Mouse (Mus musculus): ENCODE measurements around the gene Mttp.
A peak's percentile ranks its signal among the peaks of the same experiment; 100 is the strongest.

Mttp gene

GRCm38 (mm10) chr3:138133916-138134315 is 10.9 kb downstream of the Mttp start:
- DNase-seq = no peak

DNA sequence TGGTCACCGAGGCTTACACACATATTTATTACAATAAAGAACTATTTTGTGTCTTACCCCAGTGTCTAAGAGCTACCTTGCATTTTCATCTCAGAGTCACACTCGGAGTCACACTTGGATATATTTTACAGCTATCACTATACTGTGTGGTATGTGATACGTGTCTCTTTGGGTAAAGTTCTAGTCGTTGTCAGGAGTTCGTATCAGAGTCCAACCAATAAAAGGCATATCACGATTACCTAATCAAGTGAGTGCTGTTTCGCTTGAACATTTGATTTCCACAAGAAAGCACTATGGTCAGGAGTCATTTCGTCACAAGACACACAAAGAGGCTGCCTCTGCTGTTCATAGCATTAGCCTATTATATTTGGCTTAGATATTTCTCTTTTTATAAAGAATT is 11.3 kb downstream of the Mttp start:
- DNase-seq = no peak

- DNase-seq = no peak
Measured at GRCm38 (mm10) chr3:138131168-138131567, 13.6 kb downstream of the Mttp start.

GRCm38 (mm10) chr3:138130692-138131091 is 14.1 kb downstream of the Mttp start:
- no peak for DNase-seq

DNA sequence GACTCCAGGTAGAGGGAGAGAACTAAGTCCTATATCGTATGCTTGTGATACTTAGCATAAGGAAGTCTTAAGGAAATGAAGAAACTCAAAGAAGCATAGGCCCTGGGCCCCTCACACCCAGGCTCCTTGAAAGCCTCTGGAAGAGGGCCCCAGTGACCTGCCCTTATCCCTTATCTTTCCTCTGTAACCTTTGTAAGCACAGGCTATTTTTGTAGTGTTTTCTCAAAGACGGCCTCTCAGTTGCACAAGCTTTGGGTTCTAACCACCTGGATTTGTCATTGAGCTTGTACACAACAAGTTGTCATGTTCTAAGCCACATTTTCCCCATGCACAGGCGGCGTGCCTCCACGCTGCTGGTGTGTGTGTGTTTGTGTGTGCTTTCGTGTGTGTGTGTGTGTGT is 15.7 kb downstream of the Mttp start:
- DNase-seq = no peak

GRCm38 (mm10) chr3:138123842-138124241 is 20.9 kb downstream of the Mttp start:
- no peak for DNase-seq

- DNase-seq = no peak
Measured at GRCm38 (mm10) chr3:138121461-138121860, 23.3 kb downstream of the Mttp start.

DNA sequence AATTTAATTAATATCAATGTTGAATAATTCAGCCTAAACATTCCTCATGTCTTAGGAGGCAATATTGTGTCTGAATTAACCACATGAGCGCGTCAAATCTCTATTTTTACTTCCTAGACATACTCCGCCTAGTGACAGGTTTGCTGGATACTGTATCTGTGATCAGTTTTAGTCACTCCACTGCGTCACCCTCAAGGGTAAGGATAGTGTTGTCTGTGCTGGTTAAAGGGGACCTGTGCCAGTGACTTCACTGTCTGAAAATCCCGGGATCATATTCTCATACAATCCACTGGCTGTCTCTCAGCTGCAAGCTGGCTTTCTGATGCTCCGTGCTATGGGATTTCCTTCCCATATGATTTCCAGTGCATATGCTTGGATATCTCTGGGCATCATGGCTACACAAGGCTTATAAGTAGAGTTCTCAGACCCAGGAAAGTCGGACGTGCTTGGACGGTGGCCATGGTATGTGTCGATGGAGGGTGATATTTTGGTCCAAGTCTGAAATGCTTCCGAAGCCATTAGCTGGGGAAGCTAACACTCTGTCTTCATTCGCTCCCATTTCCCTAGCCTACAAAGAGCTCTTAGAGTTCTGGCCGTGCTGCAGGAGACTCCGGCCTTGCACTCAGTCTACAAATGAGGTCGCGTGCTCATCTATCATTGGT is 25.2 kb downstream of the Mttp start:
- DNase-seq = no peak

- no peak for DNase-seq
Measured at GRCm38 (mm10) chr3:138118831-138119230, 25.9 kb downstream of the Mttp start.

GRCm38 (mm10) chr3:138118392-138118791 is 26.4 kb downstream of the Mttp start:
- DNase-seq = no peak

- no peak for DNase-seq
Measured at GRCm38 (mm10) chr3:138116871-138117270, 27.9 kb downstream of the Mttp start.

- no peak for DNase-seq
Measured at GRCm38 (mm10) chr3:138114106-138114505, 30.7 kb downstream of the Mttp start.

DNA sequence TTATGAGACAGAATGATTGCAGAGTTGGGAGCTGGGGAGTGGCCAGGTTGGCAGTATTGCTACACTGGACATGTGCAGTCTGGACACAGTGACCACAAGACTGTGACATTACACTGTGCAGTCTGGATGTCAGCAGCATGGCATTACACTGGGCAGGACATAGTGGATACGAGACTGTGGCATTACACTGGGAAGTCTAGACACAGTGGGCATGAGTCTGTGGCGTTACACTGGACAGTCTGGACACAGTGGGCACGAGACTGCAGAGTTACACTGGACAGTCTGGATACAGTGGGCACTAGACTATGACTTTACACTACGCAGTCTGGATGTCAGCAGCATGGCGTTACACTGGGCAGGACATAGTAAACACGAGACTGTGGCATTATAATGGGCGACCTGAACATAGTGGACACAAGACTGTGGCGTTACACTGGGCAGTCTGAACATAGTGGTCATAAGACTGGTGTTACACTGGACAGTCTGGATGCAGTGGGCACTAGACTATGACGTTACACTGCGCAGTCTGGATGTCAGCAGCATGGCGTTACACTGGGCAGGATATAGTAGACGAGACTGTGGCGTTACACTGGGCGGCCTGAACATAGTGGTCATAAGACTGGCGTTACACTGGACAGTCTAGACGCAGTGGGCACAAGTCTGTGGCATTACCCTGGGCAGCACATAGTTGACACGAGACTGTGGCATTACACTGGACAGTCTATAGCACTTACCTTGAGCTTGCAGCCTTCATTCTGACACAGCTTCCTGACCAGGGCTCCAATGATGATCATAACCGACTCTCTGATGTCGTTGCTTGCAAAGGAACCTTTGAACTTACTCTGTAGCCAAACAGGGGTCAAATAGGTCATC is 33.6 kb downstream of the Mttp start:
- DNase-seq = no peak

DNA sequence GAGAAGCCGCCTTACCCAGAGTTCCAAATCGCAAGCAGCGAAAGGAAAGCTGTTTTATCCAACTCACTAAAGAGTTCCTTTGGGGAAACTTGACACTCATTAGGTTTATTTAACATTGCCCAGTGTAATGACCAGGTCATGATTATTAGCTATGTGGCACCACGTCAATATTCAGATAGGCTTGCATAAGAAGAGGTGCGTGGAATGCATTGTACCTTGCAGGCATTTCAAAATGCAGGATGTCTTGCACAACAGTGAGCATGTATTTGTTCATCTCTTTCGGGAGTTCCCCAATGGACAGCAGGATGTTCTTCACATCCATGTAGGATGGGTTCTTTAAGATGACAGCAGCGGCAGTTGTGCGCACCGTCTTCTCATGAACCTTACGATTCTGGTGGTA is 37.9 kb downstream of the Mttp start:
- DNase-seq = no peak

GRCm38 (mm10) chr3:138105056-138105455 is 39.7 kb downstream of the Mttp start:
- DNase-seq = no peak

- no peak for DNase-seq
Measured at GRCm38 (mm10) chr3:138103690-138104089, 41.1 kb downstream of the Mttp start.

GRCm38 (mm10) chr3:138101936-138102335 is 42.8 kb downstream of the Mttp start:
- no peak for DNase-seq

GRCm38 (mm10) chr3:138097718-138098117 is 47.0 kb downstream of the Mttp start:
- DNase-seq = no peak

DNA sequence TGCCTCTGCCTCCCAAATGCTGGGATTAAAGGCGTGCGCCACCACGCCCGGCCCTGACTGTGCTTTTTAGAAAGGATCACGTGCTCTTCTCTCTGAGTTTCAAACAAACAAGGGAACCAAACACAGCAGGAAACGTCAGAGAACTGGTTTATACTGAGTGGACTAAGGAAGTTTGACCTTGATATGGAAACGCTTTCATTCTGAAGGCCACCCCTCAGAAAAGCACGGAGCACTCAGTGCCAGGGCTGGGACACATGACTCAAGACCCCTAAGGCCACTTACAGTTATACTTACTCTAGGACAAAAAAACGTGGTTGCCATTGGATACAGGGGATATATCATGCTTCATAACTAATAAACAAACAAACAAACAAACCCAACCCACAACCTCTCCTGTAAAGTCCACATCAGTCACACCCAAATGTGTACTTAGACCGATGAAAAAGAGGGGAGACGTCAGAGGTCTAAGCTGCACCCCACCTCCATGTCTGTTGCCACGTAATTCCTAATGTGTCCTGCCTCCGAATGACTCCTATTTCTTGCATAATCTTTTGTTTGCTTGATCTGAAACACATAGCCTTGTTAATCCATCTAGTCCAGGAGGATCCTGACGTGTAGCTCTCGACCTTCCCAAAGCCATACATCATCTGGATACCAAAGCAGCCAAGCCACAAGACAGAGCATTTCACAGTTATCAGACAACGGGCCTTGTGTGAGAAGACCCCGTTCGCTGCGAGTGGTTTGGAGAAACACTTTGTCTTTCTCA is 48.3 kb downstream of the Mttp start:
- no peak for DNase-seq

GRCm38 (mm10) chr3:138095718-138096117 is 49.0 kb downstream of the Mttp start:
- DNase-seq = peak; percentile 40

GRCm38 (mm10) chr3:138095301-138095700 is 49.5 kb downstream of the Mttp start:
- DNase-seq = no peak

DNA sequence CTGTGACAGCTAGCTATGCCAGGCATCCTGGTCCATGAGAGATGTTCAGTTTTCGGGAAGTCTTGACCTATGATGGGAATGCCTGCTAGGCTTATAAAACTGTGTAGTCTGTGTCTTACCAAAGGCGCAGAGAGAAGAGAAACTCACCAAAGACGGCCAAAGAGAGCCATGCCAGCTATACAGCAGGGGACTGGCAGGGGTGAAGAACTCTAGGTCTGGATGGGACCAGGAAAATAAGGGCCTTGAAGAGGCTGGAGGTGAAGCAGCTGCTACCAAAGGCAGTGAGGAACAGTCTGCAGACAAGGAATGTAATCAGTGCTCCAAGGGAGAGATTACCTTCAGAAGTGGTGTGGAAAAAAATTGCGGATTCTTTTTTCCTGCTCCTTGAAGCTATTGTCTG is 60.9 kb downstream of the Mttp start:
- DNase-seq = no peak

DNA sequence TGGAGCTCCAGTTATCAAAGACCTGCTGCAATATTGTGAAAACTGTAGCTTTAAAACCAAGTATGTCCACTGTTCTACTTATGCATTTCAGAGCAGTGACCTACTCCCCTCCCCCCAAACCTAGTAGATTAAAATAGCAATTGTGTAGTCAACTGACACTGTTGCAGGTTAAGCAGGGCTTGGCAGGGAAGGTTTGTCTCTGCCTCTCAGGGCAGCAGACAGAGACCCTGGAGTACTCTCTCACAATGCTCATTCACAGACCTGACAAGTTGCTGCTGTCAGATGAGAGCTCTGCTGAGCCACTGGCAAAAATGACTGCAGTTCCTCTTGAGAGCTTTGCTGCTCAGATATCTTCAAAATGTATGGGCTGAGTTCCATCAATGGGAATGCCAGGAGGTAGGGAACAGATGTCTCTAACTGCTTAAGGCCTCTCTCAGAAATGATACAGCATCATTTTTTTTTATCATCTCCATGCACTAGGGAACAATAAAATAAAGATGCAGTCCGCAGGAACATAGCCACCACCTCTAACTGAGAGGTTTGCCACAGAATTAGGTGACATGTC is 61.6 kb downstream of the Mttp start:
- no peak for DNase-seq

Data from kidney, postnatal 14 days (tissue).